Mouse (Mus musculus) liver, embryonic 14.5 days (tissue): ENCODE measurements around the gene March6.

Experiments used
- CTCF ChIP-seq: IDR thresholded peaks from 2 replicates; pipeline ENCODE4 v1.5.1; 2016; ENCODE audit warnings: antibody characterized with exemption, low read depth, control low read depth
- EP300 ChIP-seq: IDR thresholded peaks from 2 replicates; pipeline ENCODE4 v1.6.1; 2016; ENCODE audit warnings: antibody characterized with exemption, low read depth

GRCm38 (mm10) chr15:31567431-31567830 is 36.6 kb upstream of the March6 start:
- TF ChIP-seq CTCF, result no peak
- TF ChIP-seq EP300, result no peak
